Mouse (Mus musculus) layer of hippocampus, postnatal 10 days (tissue): Measurements from ENCODE around the gene Ptgis. TPM values are rescaled to one million over a fixed set of nuclear protein-coding genes. Genes with fewer than 3 reads are reported as not detected.
A peak's percentile ranks its signal among the peaks of the same experiment; 100 is the strongest.

Experiments used
- DNase-seq, 2 experiments: peaks; one replicate each; pipeline ENCODE4 v3.0.0; 2021; ENCODE audit warnings: low spot score in 2 of 2
- long read RNA-seq: library from polyadenylated mRNA; stranded (forward); transcript quantifications from one replicate; pipeline ENCODE4 v2.0.0, GENCODE M21; 2023
- total RNA-seq, 2 experiments: library from RNA; stranded (reverse); gene quantifications; 2 replicates each; pipeline ENCODE4 v1.2.3; 2021

The Ptgis gene
- 1 to 10 TPM; 2.3 to 2.8 TPM for total RNA-seq
- long read RNA-seq, partial matches to known transcripts: 1 of 5 reads
- long read RNA-seq, other reads (novel, unspliced or antisense): 4 of 5 reads

- DNase-seq: no peak
Measured at GRCm38 (mm10) chr2:167240008-167240964, at the start of gene Ptgis. Gene Ptgis (minus strand): TSS chr2:167240604.

DNA sequence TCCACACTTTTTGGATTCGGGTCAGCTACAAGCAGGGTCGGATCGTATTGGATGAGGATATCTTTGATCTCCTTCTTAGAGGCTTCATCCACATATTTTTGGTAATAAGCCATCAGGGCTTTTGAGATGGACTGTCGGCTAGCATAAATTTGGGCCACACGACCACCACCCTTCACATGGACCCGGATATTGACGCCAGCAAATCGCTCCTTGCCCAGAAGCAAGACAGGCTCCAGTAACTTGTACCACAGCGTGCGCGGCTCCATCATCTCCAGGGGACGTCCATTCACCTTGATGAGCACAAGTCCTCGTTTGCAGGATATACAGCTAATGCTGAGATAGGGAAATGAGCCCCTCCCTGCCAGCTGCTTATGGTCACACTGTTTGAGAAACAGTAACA, 41.1 kb upstream of the Ptgis start:
- peak; percentile 4 to 9 for DNase-seq

- no peak for DNase-seq
Measured at GRCm38 (mm10) chr2:167280986-167281310, 40.5 kb upstream of the Ptgis start.

DNA sequence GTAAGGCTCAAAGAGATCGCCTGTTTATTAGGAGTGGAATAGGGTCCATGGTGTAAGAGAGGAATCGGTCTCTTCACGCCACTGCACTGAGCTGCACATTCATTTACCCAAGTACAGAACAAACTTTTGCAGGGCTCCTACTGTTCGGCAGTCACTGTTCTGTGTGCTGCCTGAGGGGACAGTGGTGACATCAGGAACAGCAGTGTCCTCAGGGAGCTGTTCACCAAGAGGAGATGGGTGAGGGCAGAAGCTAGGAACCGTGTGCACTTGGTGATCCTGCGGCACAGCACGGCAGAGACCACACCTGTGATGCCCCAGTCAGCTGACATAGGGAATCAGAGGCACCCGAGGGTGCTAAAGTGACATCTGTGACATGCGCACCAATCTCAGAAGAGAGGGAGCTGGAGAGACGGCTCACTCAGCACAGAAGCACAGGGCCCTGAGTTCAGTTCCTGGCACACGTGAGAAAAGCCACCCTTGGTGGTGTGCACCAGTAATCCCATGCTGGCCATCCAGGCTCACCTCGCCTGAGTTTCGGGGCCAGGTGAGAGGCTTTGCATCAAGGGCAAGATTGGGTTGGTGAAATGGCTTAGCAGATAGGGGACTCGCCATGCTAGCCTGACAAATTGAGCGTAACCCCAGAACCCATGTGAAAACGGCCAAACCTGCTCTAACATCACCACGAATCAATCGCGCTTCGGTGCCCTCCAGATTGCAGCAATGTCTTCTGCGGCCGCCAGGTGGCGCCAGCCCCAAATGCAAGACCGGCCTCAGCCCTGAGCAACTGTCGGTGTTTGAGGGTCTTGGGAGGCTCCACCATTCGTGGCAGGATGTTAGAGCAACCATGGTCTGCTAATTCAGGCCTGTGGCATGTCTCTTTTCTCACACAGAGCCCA, 39.9 kb upstream of the Ptgis start:
- peak; percentile 89 to 90 for DNase-seq

- peak; percentile 72 to 80 for DNase-seq
Measured at GRCm38 (mm10) chr2:167278751-167279526, 38.5 kb upstream of the Ptgis start.

DNA sequence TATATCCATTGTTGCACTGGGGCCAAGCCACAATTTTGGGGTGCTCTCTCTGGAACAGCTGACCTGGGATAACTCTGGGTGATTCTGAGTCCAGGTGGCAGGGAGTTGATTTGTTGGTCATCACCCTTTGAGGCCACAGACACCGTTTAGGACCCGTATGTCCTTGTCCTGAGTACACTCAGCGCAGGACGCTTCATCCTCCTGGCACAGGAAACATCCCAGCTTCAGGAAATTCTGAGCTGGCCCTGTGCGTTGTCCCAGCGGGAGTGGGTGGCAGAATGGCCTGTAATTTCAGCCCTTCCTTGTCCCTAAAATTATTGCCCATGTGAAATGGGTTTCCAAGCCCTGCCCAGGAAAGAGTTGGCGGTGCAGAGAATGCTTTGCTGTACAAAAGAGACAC, 37.6 kb upstream of the Ptgis start:
- DNase-seq: peak; percentile 3 to 9

DNA sequence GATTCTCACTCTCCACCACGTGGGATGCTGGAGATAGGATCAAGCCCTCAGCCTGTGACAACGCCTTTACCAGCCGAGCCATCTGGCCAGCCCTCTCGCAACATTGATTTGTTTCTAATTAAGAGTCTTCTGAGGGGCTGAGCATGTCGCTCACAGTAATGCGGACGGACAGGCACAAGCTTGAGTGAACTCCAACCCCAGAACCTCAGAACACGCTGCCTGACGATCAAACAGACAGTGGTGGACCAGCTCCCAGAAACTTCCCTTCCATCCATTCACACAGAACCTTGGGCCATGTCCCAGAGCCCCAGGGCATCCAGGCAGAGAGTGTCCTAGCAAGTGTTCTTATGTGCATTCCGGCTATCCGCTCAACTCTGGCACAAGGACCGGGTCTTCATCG, 36.6 kb upstream of the Ptgis start:
- DNase-seq: peak; percentile 2 to 10

- DNase-seq: peak; percentile 3 to 8
Measured at GRCm38 (mm10) chr2:167275856-167276255, 35.5 kb upstream of the Ptgis start.

DNA sequence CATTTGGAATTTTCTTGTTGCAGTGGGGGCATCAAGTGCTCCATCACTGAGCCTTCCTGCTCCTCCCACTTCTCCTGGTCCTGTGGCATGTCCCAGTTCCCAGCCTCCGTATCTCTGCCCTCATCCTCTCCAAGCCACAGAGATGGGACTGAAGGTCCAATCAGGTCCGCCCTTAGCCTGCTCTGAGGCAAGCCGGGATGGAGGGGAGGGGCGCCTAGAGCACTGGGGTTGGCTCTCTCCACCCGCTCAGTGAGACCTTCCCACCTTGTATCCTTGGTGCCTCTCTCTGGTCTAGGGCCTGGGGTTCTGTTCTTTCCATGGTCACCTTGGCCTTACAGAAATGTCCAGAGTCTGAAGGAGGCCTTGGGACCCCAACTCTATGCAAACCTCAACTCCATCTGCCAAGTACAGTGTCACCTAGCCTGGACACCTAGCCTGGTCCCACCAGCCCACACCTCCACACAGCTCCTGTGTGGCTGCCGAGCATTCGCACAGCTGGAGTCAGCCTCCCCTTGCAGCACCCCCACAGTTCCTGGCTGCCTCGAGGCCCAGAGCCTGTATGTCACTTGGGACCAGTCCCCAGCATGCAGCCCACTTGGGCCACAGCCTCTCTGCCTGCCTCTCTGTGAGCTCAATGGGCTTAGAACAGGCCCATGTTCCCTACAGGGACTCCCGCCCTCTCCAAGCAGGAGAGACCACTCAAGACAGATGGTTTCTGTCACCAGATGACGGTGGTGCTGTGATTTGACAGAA, 34.5 kb upstream of the Ptgis start:
- peak; percentile 2 to 8 for DNase-seq

- peak in 1 of 2 experiments; percentile 4 for DNase-seq
Measured at GRCm38 (mm10) chr2:167273206-167273740, 32.9 kb upstream of the Ptgis start.

DNA sequence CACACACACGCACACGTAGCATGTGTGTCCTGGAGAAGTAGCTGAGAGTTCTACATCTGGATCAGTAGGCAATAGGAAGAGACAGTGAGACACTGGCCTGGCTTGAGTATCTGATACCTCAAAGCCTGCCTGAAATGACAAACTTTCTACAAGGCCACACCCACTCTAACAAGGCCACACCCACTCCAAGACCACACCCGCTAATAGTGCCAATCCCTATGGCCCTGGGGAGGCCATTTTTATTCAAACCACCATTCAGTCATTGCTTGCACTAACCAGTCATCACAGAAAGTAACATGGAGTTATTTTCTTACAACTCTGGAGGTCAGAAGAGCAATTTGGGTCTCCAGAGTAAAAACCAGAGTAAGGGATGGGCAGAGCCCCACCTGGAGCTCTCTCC, 32.3 kb upstream of the Ptgis start:
- peak; percentile 0 to 3 for DNase-seq

DNA sequence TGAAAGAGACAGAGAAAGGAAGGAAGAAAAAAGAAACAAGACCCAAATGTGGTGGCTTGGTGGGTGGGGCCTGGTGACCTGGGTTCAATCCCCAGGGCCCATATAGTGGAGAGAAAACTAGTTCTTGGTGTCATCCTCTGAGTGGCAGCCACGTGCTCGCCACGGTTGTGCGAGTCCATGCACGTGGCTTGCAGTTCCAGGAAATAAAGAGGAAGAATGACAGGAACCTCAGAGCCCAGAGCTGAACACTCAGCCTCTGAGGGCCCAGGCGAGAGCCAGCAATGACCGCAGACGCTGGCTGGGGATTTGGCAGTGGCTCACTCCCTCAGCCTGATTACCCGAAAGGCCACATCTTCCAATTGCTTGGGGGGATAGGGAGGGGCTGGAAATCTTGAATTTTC, 30.7 kb upstream of the Ptgis start:
- DNase-seq: peak; percentile 2 to 7

- DNase-seq: peak in 1 of 2 experiments; percentile 1
Measured at GRCm38 (mm10) chr2:167270496-167270895, 30.1 kb upstream of the Ptgis start.

GRCm38 (mm10) chr2:167268721-167269120, 28.3 kb upstream of the Ptgis start:
- peak in 1 of 2 experiments; percentile 0 for DNase-seq

DNA sequence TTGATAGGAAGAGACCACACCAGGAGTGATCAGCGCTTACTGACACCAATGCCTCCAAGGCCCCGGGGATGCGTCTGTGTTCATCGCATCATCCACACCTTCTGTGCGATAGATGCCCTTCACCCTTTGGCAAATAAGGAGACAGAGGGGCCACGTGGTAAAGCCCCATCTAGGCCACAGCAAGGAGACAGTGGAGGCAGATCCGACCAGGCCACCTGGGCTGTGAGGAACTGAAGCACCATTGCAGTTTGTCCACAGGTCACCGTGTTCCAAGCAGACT, 27.9 kb upstream of the Ptgis start:
- no peak for DNase-seq

DNA sequence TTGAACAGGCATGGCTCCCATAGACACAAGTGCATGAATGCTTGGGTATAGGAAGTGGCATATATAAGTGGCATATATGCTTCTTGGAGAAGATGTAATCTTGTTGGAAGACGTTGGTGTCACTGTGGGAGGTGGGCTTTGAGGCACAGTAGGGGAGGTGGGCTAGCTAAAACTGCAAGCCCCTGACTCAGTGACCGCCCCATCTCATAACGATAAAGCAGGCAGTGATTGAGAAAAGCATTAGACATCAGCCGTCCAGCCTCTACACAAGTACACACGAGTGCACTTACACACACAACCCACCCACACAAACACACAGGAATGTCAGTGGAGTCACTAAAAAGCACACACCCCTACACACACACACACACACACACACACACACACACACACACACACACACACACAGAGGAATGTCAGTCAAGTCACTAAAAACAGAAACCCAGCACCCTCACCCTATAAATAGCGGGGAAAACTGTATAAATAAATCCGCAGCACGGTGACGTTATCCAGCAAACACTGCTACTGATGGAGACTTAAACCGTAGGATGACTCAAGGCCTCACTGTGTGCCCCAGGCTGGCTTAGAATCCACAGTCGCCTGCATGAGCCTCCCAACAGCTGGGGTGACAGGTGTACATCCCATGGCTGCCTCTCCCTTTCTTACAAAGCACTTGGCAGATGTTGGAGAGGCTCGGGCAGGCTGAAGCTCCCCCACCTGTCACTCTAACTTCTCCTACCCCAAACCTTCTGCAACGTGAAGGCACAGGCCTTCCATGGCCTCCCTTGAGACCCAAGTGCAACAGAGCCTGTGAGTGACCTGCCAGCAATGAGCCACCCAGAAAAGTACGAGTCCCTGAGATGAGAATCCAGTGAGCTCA, 27.4 kb upstream of the Ptgis start:
- peak; percentile 2 to 9 for DNase-seq

DNA sequence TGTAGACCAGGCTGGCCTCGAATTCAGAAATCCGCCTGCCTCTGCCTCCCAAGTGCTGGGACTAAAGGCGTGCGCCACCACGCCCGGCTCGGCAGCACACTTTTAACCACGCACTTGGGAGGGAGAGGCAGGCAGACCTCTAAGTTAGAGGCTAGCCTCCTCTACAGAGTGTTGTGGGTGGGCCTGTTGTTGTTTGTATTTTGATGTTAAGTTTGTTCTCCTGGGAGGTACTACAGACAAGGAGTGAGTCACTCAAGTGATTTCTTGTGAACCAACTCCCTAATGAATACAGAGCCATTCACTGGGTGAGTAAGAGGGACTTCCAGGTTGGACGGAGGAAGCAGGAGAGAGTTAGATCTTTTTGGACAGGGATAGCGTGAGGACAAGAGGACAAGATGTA, 25.8 kb upstream of the Ptgis start:
- DNase-seq: peak in 1 of 2 experiments; percentile 1

DNA sequence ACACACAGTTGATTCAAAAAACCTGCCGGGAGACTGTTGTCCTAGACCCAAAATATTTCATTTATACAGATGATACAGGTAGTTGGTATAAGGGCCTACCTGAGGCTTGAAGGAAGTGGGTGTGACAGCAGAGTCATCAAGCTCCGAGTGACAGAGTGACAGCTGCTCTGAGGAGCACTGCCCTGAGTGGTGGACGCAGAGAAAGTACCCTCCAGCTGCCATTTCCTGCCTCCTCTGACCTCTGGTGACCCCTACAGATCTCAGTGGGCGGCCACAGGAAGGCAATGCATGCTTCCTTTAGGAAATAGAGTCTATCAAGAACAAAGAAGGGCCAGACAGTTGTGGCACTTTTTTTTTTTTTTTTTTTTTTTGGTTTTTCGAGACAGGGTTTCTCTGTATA, 25.4 kb upstream of the Ptgis start:
- peak in 1 of 2 experiments; percentile 4 for DNase-seq

DNA sequence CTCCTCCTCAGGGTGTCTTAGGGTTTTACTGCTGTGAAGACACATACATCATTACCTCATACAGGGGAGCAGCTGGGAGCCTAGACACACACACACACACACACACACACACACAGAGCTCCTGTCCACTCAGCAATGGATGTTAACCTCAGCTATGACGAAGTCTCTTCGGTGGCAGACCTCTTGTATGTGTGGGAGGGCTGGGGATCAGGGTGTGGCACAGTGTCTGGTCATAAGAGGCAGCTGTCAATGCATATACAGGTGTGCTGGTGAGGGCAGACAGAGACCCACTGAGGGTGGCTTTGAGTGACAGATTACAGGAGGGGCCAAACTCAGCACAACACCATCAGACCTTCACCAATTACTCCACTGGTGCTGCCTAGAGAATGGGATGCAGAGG, 24.6 kb upstream of the Ptgis start:
- peak in 1 of 2 experiments; percentile 0 for DNase-seq
